Mouse (Mus musculus) urinary bladder, postnatal 4 days (tissue): ENCODE measurements around the gene 4931428L18Rik.

Experiments used
- DNase-seq, 2 experiments: peaks; one replicate each; pipeline ENCODE4 v3.0.0; 2021 to 2022; ENCODE audit warnings: low spot score in 2 of 2

Gene 4931428L18Rik

DNA sequence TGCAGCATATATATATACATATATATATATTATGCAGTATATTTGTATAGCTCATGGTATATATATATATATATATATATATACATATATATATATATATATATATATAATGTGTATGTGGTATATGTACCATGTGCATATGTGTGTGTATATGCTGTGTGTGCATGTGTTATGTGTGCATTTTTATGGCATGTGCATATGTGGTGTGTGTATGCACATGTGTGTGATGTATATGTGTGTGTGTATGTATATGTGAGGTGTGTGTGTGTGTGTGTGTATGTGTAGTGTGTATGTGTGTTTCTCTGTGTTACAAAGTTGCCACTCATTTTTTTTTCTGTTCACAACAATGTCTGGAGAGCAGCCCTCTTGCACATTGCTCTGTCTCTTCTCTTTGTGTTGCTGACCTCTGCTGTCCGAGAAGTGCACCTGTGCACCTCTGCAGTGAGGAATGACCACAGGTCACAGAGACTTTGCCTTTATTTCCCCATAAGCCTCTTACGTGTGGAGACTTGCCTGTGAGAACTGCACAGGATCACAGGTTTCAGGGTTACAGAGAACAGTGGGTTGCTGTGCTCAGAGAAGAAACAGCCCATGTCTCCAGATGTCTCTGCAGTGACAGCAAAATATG, 69.6 kb downstream of the 4931428L18Rik start:
- DNase-seq = no peak

DNA sequence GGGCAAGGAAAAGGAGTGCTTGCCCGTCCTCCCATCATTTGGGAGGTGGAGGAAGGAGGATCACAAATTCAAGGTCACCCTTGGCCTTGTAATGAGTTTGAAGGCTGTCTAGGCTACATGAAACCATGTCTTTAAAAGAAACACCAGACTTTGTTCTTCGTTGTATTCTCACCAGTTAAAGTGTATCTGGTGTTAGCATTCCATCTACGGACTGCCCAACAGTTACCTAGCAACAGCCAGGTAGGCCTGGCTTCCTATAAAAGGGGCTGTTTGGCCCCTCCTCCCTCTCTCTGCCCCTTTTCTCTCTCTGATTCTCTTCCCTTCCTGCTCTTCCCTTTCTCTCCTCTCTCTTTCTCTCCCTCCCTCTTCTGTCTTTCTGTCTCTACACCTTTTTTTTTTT, 71.9 kb downstream of the 4931428L18Rik start:
- DNase-seq = no peak

DNA sequence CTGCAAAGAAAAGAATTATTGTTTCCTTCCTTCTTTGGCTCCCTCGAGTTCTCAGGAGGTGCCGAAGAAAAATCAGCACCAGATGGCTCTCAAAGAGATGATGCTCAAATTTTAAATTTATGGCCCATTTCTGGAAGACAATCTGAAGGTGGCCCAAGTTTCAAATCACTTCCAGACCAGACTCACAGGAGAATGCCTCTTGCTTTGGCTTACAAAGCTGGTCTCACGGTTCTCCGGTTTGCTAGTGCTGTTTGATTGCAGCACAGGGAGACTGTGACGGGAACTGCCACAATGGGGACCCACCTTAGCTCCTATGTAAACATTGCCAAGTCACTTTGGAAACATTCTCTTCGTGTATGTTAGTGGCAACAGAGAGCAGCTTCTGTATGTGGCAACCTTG, 72.8 kb downstream of the 4931428L18Rik start:
- DNase-seq = no peak

DNA sequence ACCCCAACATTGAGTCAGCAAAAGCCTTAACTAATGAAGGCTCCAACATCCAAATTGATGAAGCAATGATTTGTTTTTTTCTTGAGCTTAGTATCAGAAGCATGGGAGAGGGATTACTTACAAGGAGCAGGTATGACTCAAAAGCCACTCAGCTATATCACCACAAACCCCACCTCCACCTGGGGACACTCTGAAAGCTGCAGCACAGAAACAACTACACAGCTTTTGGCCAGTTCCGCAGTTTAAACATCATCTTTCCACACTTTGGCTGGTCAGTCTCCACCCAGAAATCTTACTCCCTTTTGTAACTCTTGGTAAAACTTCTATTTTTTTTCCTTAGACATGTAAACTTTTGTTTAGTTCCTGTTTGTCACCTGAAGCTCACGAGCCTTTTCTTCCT, 78.9 kb downstream of the 4931428L18Rik start:
- no peak for DNase-seq

DNA sequence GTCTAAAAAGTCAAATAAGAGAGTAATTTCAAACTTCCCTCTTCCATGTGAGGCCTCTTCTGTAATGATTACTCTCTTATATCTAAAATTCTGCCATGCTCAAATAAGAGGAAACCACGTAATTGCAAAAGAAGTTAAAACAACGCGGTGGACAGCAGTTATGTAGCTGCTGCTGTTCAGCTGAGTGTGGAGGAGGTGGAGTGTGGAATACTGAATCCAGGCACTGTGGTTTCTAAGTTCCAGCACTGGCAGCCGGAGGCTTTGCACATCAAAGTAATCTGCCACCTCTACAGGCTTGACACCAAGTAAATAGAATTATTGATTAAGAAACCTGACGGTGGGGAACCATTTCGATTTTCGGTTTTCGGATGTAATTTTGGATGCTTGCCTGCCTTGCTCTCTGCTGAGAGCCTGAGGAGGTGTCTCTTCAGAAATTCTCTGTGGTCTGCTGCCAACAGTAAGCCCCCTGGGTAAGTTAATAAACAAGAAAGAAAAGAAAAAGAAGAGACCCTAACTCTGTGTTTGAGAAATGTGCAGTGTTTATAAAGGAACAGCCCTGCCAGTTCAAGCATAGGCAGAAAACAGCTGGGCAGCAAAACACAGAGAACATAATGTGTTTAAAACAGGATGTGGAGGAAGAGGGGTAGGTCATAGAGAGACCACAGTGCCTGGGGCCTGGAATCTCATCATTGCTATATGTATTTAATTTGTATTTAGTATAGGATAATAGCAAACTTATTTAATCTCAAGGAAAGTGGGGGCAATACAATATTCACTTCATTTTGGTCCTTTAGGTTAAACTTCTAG, 80.0 kb downstream of the 4931428L18Rik start:
- no peak for DNase-seq

DNA sequence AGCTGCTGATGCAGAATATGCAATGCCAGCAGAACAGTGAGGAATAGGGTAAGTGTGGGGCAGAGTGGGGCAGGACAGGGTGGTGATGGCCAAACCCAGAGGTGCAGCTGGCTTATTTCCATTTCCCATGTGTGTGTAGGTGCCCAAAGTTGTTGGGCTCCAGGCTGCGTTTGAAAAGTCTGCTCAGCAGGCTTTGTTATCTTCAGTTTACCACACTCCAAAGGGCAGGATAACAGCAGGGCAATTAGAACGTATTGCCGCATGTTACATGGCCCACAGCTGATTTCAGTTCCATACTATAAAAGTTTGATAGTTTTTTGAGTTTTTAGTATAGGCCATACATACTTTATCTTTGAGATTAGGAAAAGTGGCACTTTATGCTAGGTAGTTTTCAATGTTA, 84.1 kb downstream of the 4931428L18Rik start:
- no peak for DNase-seq

DNA sequence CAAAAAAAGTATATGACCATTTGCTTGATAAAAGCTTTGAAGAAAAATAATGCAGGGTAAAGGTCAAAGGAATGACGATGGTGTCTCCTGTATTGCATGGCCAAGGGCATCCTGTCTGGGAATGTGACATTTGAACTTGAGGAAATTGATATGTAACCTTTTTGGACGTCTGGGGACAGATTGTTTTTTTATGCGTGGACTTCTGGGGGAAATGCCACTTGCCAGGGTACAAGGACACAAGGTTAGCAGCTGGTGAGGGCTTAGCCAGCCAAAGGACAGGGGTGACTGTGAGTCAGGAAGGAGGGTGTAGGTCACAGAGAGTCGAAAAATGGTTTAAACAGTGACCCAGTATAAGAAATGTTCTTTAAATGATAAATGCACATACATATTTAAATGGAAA, 109.0 kb downstream of the 4931428L18Rik start:
- no peak for DNase-seq

DNA sequence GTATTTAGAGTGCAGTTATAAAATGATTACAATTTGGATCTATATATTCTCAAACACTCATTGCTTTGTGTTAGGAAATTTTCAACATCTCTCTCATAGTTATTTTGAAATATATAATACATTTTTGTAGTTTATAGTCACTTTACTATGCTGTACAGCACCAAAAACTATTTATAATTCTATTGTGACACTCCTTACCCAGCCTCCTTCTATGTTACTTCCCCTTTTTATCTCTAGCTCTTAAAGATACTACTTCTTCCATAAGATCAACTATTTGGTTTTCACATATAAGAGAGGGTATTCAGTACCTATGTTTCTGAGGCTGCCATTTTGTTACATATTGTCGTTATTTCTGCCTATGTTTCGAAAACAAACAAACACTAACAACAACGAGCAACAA, 114.5 kb downstream of the 4931428L18Rik start:
- DNase-seq = no peak

DNA sequence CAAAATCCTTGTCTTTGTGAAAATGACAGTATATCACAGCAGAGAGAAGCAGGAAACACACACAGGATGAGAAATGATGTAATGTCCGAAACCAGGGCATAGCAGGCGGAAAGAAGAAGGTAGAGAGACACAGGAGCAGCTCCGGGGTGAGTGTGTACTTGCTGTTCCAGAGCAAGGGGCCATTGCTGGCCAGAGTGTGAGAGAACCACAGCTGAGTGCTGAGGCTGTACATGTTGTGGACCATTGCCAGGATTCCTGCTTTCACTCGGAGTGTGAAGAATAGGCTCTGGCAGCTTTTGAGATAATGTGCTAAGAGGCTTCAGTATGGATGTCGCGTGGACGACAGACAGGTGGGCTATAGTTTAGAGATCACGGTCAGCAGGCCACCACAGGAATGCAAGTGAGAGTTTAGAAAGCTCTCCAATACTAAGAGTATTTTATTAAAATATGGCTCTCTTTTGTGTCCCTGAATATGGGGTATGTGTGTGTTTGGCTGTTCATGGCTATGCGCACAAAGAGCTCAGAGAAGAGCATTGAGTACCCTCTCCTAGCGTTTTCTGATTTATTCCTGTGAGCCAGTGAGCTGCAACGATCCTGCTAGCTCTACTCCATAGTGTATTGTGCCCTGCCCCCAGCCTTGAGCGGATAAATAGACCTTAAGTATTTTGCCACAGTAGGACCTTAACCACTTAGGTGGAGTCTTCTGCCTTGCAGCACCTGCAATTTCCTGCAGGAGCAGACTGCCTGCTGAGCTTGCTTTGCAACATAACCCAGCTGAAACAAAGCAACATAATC, 119.4 kb downstream of the 4931428L18Rik start:
- DNase-seq = no peak

DNA sequence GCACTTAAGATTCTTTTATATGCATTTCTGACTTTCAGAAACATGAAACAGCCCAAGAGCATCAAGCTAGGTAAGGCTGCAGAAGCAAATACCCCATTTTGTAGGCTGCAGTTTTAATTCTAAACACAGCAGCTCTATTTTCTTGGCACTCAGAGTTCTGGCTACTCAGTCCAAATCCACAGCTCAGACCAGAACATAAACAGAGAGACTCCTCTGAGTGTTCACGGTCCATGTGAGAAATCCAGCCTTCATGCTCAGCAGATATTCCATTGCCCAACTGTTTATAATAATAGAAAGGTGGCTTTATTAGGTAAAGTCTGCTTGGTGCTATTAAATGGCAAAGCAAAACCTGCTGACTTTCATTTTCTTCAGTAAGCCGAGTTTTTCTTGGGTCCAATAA, 120.2 kb downstream of the 4931428L18Rik start:
- DNase-seq = no peak

DNA sequence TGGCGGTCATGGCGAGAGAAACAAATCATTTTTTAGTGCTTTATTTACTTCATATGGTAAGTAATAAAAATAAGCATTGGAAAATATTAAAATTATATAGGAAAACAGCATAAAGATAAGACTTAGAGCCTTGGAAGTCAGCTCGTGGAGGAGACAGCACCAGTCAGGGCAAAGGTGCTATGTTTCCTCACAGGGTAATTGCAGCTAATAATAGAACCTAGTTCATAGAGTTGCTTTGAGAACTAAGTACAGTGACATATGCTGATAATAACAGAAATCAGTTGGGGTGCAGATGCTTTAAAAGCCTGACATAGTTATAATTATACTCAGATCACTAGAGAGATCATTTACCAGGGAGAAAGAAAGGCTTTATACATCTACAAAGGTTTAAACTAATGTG, 125.3 kb downstream of the 4931428L18Rik start:
- no peak for DNase-seq

DNA sequence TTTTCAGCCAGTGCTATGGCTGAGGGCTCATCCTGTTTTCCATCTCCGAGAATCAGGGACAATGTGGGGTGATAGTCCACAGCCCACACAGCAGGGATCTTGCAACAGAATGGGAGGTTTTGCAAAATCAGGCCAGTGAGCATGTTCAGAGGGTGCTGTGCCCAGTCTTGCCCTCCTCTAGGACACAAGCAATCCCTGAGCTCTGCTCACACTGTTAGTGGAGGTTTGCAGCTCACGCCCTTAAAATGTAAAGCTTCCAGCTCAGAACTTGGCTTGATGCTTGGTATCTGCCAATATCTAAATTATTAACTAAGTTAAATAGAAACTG, 126.1 kb downstream of the 4931428L18Rik start:
- no peak for DNase-seq

DNA sequence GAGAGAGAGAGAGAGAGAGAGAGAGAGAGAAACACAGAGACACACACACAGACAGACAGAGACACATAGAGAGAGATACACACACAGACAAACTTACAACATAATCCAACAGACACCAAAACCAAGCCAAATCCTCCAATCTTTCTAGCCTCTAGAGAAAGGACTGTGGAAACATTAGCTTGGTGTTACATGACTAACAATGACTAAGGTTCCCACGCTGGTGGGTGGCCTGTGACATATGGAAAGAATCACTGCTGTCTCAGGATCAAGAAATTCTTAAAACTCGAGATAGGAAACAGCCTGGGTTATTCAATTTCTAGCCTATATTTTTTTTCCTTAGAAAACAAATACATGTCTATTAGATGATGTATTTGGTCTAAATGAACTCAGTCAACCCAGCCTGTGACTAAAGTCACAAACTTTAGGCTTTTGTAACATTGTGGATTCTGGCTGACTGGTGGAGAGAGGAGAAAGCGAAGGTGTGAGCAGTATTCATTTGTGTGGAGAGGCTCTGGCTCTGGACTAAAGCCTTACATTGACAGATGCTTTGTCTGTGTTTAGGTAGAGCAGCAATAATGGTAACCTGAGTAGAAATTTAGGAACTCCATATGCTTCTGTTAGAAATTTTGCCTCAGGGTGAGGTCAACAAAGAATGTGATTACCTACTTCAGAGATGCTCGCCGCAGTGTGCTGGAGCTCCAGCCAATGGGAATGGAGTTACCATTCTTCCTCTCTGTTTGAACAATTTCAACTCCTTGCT, 126.6 kb downstream of the 4931428L18Rik start:
- DNase-seq = no peak

DNA sequence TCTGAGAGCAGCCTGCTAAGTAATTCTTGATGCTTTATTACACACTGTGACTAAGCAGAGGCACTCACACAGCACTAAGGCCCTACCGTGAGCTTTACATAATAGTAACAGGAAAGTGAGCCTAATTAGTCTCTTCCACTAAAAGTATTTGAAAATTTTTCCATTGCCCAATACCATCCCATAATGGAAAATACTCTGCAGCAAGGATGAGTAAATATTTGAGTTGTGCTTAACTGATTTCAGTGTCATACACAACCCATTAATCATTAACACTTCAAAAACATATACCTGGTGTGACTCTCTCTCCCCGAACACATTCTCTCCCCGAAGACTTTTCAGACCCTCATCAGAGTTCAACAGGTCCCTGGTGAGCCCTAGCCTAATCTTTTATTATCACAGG, 127.7 kb downstream of the 4931428L18Rik start:
- DNase-seq = no peak

DNA sequence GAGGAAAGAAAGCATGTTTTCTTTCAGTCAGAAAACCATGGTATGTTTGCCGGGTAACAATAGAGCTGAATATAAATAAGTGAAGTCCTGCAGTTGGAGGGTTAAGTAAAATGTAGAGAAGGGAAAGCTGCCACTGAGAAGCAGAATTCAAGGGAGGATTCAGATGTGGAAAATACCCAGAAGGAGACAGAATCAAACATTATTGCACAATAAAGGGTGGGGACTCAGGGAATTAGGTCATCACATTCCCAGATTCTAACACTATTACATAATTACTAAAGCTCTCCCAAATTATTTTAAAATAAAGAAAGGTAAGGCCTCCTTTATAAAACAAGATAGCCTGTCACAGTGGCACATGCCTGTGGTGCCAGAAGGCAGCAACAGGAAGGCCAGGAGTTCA, 128.5 kb downstream of the 4931428L18Rik start:
- no peak for DNase-seq

DNA sequence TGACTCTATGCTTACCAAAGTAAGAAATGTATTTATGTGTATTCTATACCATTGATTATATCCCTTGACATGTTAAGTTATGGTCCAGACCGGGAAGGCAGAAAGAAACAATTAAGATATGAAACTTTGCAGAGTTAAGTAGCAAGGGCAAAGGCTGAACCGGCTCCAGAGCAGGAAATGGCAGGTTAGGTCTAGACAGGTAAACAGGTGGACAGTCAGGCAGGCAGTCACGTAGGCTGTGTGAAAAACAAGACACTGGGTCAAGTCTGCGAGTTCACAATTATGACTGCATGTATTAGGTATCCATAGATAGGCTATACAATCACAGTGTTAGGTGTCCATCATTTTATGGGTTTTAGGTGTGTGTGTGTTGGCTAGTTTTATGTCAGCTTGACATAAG, 133.8 kb downstream of the 4931428L18Rik start:
- no peak for DNase-seq

DNA sequence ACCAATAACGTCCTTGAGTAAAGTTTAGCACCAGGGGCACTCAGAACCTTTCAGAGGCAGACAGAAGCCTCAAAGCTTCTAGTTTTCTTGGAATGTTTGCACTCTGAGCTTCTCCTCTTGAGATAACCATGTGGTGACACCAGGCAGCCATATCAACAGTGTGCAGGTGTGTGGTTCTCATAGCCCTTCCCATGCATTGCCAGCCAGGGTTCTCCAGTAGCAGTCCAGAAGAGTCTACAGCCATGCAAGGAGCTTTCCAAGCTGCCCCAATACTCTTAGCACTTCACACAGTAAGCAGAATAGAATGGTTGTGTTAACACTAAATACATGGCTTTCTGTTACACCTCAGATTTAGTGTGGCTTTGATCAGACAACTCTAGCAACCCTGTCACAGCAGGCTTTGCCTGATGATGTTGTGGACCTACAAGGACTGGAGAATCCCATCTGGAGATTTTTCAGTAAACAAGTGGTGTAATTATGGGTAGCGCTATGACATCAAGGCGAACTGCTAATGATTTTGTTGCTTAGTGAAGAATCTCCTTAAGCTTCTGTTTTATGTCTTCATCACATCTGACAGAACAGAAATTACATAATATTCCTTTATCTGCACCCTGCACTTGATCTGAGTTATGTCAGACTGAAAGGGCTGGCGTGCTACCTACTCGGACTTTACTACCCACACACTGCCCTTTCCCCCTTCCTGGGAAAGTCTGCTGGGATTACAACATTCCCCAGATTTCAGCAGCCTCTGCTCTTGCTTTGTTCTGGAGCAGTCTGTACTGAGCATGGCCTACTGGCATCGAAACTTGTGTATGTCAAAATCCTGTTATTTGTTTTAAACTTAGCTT, 149.7 kb downstream of the 4931428L18Rik start:
- DNase-seq = no peak

DNA sequence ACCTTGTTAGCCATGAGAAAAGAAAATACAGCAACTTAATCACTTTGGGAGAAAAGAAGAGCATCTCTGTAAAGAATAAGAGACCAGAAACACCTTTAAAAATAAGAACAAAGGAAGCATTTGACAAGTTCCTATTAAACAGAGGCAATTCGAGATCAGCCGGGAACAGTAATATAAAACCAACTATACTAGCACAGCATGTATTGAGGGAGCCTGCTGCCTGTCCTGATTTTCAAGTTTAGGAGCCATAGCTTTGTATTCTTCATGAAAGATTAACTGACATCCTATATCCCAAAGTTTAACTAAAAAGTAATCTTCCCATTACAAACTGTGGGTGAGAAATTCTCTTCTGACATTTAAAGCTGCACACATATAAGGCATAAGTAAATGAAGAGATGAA, 151.3 kb downstream of the 4931428L18Rik start:
- DNase-seq = no peak

DNA sequence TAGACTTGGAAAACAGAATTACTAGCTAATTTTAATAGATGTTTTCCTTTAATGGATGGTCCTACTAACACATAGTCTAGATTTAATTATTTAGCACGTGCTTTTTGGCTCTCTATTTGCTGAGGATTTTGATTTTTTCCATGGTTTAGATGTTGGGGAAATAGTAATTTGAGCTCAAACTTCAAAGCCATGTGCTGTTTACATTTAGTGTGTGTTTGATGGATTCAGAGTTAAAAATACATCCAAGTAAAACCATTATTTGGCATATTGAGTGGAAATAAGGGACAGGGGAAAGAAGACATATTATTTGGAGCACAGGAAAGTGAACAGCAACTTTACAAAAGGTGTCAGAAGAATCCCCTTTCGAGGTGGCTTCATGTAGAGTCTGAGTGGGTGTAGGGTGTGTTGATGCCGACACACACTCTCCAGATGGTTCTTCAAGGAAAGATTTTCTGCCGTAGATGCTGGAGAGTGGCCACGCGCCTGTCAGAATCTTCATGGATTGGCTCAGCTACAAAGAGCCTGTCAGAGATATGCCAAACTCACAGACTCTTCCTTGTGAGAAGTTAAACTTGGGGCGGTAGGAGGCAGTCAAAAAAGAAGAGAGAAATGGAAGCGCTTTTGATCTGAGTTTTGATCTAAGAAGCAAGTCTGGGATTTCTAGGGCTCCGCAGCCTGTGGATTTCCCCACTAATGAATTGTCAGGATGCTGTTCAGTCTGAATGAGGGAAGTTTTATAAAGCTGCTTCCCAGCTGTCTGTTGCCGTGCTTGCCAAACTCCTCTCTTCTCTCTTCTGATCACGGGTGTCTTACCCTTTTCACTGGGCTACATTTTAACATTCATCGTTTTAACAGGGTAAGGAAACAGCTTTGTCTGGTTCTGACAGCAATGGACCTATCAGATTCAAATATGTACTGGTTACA, 157.4 kb downstream of the 4931428L18Rik start:
- DNase-seq = no peak

DNA sequence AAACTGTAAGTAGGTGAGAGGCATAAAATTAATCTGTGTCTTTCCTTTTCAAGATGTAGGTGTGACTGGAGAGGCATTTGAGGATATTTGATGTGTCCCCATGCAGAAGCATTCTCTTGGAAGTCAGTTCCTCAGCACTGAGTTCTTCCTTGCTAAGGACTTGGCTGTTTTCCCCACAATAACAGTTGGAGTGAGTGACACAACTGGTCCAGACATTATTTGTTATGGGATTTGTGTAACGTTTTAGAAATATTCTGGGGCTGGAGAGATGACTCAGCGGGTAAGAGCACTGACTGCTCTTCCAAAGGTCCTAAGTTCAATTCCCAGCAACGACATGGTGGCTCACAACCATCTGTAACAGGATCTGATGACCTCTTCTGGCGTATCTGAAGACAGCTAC, 162.7 kb downstream of the 4931428L18Rik start:
- DNase-seq = no peak
